Mouse (Mus musculus): Measurements from ENCODE around the gene Serac1. TPM values are rescaled to one million over a fixed set of nuclear protein-coding genes. Genes with fewer than 3 reads are reported as not detected.
"Not testable (repeated sequence)": the region's sequence is repeated elsewhere in the genome, so short reads cannot be mapped to it uniquely, and the experiment has no call there.

Serac1 gene
- total RNA-seq, 2 experiments from 2014 or later = 9.4 to 10.8 TPM

DNA sequence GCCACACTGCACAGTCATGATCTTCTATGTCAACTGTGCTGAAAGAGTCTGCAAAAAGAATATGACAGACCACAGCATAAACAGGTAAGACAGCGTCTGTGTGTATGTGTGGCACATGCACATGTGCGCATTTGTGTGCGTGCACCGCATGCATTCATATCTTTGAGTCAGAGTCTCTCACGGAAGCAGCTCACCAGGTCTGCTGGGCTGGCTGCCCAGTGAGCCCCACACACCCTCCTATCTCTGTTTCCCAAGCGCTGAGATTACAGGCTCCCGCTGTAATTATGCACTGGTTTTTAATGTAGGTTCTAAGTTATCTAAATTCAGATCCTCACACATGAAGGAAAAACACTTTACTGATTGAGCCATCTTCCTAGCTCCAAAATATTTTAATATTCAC, 11.9 kb downstream of the Serac1 start:
- DNase-seq (ENCODE audit: low spot score in 2 of 2) = no peak

DNA sequence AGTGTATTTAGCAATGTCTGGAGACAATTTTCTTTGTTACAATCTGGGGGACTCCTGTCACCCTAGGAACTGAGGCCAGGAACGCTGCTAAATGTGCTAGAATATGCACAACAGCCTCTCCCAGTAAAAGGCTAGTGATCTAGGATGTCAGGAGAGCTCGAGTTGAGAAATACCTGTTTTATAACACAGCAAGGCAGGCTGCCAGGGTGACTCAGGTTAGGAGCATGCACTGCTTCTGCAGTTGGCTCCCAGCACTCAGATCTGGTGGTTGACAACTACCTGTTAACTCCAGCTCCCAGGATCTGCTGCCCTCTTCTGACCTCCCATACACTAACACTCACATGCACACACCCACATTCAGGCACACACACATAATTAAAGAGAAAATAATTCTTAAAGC, 13.5 kb downstream of the Serac1 start:
- no peak for DNase-seq (ENCODE audit: low spot score in 2 of 2)

DNA sequence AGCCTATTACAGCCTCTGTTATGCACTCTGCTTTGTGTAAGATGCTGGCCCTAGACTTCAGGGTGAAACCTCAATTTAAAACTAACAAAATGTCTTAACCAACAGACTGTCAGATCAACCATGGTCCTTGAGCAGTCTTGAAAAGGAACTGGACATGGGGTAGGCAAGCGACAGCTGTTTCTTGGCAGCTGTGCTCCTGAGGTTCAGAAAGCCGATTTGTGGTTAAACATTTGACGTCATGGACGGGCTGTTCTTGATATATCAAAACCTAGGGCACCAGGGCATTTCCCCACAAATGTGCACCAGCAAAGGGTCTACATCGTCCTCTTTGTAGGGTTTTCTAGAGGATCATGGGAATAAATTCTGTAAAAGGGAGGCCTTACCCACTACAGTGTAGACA, 16.0 kb downstream of the Serac1 start:
- no peak for DNase-seq (ENCODE audit: low spot score in 2 of 2)

DNA sequence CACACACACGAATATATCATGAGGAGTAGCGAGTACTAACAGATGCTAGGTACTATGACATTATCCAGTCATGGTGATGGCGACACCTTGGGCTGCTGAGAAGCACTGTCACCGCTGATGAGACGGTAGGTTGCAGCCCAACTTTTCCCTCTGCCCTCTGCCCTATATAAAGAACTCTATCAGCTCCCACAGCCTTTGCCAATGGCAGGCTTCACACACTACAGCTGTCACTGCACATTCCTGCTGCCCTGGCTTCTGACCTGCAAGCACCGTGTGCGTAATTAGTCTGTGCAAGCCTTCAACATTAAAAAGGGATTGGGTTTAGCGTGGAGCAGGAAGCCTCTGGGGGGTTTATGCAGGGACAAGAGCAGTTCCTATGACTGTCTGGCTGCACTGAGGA, 16.7 kb downstream of the Serac1 start:
- no peak for DNase-seq (ENCODE audit: low spot score in 2 of 2)

DNA sequence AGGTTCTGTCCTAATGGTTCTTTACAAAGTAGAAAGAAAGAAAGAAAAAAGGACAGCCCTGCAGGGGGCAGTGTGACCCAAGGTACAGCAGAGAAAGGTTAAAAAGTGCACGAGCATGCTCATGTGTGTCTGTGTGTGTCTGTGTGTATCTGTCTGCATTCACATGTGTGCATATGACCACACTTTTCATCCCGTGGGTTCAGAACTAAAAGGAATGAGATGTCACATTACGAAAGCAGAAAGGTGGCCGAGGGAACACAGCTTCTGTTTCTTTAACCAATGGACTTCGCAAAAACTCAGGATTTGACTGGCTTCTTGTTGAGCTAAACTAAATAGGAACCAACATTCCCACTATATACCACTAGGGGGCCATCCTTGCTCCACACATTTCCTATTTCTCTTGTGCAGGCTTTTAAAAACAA, 24.6 kb downstream of the Serac1 start:
- DNase-seq (ENCODE audit: low spot score in 2 of 2) = peak; percentile 32 to 62

DNA sequence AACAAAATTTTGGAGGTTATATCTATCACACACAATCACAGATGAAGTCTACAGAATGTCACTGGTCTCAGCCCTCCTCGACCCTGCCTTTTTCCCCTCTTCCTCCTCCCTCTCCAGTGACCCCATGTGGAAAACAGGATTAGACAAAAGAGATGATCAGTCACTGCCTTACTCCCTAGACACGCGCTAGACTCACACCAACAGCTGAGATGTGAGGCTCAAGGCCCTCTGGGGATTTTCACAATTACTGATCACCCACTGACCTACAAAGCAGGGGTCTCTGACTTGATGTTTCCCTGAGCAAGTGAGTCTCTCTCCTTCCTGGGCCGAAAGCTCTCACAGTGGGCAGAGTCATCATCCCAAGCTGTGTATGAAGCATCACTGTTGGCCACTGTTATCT, 26.7 kb downstream of the Serac1 start:
- no peak for DNase-seq (ENCODE audit: low spot score in 2 of 2)

DNA sequence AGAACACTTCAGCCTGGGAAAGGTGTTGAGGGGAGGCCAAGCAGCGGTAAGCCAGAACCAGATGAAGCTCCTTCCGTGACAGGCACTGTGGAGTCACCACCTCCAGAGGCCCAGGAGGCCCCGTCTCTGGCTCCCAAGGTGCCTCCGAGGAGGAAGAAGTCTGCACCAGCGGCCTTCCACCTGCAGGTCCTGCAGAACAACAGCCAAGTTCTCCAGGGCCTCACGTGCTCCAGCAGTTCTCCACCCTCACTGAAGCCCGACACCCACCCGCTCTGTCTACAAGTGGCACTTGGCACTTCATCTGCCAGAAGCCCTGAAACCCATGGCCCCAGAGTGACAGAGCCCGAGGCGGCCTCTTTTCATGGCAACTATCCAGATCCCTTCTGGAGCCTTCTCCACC, 42.0 kb downstream of the Serac1 start:
- no peak for DNase-seq (ENCODE audit: low spot score in 2 of 2)

DNA sequence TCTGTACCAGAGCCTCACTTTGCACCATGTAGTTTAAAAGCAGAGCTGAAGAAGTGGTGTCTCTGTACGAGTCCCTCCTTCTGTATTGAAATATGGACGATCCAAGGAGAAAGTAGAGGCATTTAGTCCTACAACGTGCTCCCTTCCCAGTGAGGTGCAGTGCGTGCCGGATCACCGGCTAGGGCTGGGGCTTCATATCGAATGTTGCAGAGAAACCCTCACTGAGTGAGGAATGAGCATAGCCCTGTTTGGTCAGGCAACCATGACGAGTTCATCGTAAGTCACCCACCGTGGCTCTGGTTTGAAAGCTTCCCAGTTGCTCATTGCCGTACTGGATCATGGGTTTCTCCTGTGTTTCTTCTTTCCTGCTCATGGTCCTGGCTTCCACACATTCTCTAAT, 42.7 kb downstream of the Serac1 start:
- DNase-seq (ENCODE audit: low spot score in 2 of 2) = no peak

DNA sequence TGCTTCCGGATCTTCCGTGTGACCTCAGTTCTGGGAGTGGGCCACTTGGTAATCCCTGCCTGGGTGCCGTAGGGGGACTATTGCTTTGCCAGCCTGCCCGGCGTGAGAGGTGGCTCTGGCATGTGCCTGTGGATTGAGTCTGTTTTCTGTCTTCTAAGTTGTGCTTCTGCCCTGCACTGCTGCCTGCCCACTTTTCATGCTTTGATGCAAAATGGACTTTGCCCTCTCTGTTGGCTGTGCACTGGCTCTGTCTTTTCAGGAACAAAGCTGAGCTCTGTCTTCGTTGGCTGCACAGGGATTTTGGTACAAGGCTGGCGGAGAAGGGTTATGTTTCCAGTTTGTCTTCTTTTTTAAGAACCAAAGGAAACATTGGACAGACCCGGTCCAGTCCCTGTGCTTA, 43.1 kb downstream of the Serac1 start:
- DNase-seq (ENCODE audit: low spot score in 2 of 2) = no peak

DNA sequence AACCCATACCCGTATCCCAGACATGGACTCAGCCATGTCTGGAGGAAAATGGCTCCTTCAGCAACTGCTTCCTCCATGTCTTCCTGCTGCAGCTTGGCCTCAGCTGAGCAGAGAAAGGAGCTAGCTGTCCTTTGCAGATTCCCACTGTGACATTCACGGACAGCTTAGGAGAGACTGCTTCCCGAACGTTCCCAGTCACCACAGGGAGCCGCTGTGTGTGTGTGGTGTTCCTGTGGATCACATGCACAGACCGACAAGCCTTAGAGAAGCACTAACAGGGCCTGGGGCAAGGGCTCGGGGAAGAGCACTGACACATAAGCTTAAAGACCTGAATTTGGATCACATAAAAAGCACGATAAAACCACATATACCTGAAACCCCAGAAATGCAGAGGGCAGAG, 43.9 kb downstream of the Serac1 start:
- no peak for DNase-seq (ENCODE audit: low spot score in 2 of 2)

DNA sequence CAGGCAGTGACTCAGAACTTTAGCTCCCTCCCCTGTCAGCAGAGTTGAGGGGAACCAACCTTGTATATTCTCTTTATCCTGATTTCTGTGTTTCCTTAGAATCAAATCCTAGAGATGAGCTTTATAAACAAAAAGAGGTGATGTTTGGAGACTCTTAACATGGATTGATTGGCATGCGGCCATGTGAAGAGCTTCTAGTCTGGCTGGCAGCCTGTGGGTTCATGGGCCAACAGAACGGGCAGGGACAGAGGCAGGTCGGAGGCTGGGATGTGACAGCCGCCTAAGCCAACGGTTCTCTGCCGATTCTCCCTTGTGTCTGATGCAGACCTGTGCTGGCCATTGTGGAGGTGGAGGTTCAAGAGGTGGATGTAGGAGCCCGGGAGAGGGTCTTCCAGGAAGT, 53.7 kb downstream of the Serac1 start:
- DNase-seq (ENCODE audit: low spot score in 2 of 2) = no peak

DNA sequence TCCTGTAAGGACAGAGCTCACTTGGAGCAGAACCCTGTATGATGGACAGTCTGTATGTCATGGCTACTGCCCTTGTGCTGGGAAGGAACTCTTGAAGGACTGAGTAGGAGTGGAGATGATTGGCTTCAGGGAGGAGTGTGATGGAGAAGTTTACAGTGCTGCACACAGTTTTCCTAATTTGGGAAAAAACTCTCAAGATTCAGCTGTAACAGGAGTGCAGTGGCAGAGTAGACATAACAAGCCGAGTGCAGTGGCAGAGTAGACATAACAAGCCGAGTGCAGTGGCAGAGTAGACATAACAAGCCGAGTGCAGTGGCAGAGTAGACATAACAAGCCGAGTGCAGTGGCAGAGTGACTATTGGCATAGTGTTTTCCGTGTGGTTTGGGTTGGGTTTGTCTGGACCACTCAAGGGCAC, 58.2 kb downstream of the Serac1 start:
- DNase-seq (ENCODE audit: low spot score in 2 of 2) = not testable (repeated sequence)

DNA sequence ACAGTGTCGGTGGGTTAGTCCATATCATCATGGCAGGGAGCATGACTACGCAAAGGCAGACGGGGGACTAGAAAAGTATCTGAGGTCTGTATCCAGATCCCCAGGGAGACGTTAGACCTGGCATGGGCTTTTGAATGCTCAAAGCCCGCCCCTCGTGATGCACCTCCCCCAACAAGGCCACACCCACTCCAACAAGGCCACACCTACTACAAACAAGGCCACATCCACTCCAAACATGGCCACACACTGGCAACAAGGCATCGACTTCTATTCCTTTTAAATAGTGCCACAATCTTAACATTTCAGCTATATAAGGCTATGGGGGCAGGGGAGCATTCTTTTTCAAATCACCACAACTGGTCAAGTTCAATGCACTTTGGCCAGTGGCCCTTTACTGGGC, 58.9 kb downstream of the Serac1 start:
- no peak for DNase-seq (ENCODE audit: low spot score in 2 of 2)

DNA sequence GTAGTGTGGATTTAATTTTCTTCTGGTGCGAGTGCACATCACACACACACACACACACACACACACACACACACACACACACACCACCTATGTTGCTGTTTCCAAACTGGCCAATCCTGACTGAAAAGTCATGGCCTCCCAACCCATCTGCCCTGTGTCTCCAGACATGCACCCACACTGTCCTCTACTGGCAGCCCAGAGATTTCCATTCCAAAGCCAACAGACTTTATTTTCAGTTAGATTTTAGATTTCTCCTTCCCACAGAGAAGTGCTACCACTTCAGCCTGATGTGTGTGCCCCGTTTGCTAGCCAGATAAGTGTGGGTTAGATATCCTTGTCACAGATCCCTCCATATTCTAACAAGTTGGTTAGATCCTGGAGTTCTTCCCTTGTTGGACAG, 59.8 kb downstream of the Serac1 start:
- DNase-seq (ENCODE audit: low spot score in 2 of 2) = peak in 1 of 2 experiments; percentile 44

DNA sequence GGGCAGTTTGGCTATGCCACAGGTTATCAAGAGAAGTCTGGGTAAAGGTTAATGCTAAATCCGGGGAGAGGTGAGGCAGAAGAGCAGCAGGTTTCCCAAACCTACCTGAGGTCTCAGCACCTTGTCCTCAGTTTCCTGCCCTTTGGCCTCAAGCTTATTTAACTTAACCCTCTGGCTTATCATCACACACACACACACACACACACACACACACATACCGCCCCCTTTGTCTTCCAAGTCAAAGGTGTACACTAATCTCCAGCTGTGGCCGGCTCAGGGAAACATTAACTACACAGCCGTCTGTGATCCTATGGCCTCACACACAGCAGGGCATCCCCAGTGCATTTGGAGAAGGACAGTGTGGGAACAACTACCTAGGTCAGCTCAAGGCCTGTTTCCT, 61.2 kb downstream of the Serac1 start:
- no peak for DNase-seq (ENCODE audit: low spot score in 2 of 2)

DNA sequence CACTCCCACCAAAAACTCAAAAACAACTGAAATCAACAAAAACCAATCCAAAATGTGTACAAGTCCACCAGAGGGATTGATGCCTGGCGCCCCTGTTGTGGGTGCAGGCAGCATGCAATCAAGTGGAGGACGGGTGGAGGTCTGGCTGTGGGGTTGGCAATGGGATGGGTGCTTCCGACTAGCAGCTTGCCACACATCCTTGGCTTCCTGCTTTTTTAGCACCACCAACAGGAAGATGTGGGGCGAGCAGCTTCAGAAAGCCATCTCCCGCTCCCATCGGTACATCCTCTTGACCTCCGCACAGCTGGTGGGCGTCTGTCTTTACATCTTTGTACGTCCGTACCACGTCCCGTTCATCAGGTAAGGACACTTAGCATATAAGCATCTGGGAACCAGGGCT, 62.3 kb downstream of the Serac1 start:
- DNase-seq (ENCODE audit: low spot score in 2 of 2) = no peak

DNA sequence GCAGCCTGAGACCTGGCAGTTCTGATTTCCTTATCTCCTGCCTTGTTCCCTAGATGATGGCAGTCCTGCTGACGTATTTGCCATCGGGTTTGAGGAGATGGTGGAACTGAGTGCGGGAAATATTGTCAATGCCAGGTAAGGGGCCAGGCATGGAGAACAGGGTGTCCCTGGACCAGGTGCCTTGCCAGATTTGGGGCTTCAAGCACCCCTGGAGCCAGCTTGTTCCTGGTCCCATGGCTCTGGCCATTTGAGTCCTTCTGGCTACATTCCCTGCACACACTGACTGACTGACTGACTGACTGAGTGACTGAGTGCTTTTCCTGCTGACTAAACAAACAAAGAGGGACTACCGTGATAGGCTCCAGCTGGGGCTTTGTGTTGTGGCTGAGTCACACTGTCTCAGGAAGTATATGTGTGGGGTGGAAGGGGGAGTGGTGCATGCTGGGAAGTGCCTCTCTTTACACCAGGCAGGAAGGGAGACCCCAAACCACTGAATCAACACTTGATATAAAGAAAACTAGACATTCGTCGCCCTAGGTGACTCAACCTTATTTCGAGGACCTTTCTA, 63.2 kb downstream of the Serac1 start:
- DNase-seq (ENCODE audit: low spot score in 2 of 2) = no peak

DNA sequence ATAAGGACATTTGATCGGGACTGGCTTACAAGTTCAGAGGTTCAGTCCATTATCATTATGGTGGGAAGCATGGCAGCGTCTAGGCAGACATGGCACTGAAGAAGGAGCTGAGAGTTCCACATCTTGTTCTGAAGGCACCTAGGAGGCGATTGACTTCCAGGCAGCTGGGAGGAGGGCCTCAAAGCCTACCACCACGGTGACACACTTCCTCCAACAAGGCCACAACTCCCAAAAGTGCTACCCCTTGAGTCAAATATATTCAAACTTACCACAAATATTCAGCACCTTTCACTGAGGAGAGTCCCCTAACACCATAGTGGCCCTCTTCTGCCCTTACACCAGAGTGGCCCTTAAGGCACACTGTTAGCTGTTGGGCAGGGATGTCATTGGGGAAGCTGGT, 64.6 kb downstream of the Serac1 start:
- DNase-seq (ENCODE audit: low spot score in 2 of 2) = no peak

DNA sequence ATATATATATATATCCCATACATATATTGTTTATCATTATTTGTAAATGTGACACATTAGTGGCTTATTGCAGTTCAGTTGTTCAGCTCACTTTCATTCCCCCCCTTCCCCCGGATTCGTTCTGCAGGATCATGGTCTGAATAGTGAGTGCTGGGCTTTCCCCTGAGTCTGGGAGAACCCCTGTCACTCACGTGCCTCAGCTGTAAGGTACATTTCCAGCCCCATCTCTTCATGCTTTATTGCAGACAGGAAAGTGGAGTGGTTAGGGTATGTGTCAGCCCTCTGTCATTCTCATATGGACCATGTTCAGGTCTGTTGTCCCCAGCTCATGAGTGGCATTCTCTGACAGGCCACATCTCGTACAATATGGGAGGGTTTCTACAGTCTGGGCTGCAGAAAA, 66.5 kb downstream of the Serac1 start:
- DNase-seq (ENCODE audit: low spot score in 2 of 2) = no peak

DNA sequence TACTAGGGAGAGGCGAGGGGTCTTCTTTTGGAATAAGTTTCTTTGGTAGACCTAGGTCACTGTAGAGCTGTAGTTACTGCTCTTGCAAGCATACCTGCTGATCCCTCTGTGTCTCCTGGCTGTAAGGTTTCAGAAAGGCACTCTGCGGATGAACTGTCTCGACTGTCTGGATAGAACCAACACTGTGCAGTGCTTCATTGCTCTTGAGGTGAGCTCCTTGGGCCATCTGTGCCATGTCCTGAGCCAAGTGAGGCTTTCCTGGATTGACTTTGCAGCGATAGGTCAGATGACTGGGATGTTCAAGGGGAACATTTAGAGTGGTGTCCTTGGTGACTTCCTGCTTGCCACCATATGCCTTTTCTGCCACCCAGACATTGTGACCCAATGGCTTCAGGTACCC, 69.9 kb downstream of the Serac1 start:
- DNase-seq (ENCODE audit: low spot score in 2 of 2) = no peak

DNA sequence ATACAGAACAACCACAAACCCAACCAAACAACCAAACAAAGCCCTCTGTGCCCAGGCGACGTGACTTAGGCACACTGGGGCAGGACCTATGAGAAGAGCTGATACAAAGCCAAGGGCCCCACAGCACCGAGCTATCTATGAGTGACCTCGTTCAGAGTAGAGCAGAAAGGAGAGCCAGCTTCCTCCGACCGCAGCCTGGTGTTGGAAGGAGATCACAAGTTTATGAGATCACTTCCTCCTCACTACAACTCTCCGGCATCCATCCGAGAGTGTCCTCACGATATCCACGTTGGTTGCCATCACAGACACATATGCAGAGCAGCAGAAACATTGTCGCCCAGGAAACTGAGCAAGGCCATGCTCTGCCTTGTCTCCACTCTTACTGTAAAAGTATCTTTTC, 71.0 kb downstream of the Serac1 start:
- no peak for DNase-seq (ENCODE audit: low spot score in 2 of 2)

DNA sequence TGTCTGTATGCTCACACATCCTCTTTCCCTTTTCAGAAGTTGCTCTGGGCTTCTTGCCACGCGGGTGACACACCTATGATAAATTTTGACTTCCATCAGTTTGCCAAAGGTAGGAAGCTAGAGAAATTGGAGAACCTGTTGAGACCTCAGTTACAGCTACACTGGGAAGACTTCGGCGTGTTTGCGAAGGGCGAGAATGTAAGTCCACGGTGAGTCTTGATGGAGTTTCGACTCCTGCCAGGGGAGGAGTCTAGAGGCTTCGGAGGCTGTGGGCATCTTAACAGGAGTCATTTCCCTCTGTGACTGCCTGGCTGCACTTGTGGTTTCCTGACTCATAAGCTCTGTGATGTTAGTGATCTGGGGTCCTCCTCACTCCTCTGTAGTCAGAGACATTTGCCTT, 71.6 kb downstream of the Serac1 start:
- DNase-seq (ENCODE audit: low spot score in 2 of 2) = no peak

DNA sequence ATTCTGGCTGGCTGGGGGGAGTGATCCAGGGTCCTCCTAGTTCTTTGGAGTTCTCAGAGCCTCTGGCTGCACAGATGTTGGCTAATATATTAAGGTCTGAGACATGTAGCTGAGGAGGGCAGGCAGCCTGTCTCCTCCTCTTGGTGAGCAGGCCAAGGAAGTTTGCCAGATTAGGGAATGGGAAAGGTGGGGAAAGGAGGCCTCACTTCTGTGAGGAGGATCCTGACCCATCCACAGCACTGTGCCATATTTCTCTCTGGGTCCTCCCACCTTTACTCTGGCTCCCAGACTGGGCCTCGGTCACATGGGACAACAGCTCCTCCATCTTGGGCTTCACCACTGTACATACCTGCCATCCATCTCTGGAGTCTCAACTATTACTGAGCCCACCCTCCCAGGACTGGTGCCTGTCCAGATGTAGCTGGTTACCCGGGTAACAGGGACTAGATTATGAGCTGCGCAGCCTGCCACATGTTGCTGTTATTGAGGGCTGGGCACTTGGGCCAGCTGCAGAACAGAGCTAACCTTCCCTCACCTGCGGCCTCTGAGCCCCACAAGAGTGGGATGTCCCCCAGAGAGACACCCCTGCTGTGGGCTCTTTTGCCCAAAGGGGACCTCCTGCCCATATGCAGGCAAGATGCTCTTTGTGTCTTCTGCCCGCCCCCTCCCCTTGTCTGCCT, 72.3 kb downstream of the Serac1 start:
- DNase-seq (ENCODE audit: low spot score in 2 of 2) = no peak

Data from gastrocnemius, postnatal 4 days (tissue).